11 mouse cellular contexts compared by ENCODE assay signal in the genomic region with DNA sequence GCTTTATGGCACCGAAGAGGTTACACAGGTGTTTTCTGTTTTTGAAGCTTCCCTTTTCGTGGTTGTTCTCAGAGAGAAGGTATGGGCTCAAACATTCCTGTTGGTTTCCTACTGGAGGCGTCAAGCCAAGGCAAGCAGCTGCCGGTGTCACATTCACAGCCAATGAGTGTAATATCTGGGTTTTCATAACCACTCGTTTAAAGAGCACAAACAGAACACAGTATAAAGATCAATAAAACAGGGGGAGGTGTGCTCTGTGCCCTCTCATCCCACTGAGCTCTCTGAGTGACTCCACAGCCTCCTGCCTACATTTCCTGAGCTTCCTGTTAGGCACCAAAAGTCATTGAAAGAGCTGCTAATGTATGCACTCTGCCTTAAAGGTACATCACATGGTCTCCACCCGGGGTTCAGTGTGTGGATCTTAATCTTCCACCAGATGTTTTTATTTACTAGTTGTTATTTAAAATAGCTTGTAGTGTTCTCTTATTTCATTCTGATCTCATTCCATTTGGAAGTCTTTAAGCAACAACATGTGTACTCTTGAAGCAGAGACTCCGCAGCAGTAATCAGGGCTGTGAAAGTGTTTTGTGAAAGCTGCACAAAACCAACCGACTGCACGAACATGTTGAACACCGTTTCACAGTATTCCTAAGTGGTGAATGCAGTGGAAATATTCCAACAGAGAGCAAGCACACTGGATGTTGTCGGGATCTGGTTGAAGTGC.
DNase-seq lines count a peak whose midpoint lies in the region; ATAC-seq and TF ChIP-seq lines count a peak whose summit lies in the region.
"Had no signal": no experiment of that assay in that cellular context is flagged by ENCODE, and none has a peak within 500 bp of the region (broad histone marks: within the 10 kb centered on the region; RNA-seq: fewer than 3 reads in every experiment).

No protein-coding gene starts in this region.

- ATAC-seq in lung, embryonic 14.5 days (ENCODE audit: insufficient read depth) = no peak
- no peak for ATAC-seq in limb, embryonic 15.5 days (ENCODE audit: insufficient number of reproducible peaks, low FRiP score, low TSS enrichment, low read depth)

- H3K36me3 ChIP-seq in lung, embryonic 14.5 days (ENCODE audit: insufficient read depth) = no peaks in the 10 kb centered on the region
- no peaks in the 10 kb centered on the region for H3K36me3 ChIP-seq in embryonic facial prominence, embryonic 10.5 days (replicated peaks)
- no peaks in the 10 kb centered on the region for H3K36me3 ChIP-seq in limb, embryonic 15.5 days

- intact Hi-C loops in gastrocnemius, postnatal 14 days (cut with DNase I; ENCODE audit: low total_unique reads) = no loop called here

- H3K4me3 ChIP-seq in lung, embryonic 14.5 days (ENCODE audit: low read depth, low read length) = no peak overlapping the region
- H3K4me3 ChIP-seq in embryonic facial prominence, embryonic 10.5 days = no peak overlapping the region
- no peak overlapping the region for H3K4me3 ChIP-seq in limb, embryonic 15.5 days

- no peaks in the 10 kb centered on the region for H3K9me3 ChIP-seq in lung, embryonic 14.5 days (ENCODE audit: low read depth, low read length)
- H3K9me3 ChIP-seq in embryonic facial prominence, embryonic 10.5 days = no peaks in the 10 kb centered on the region
- no peaks in the 10 kb centered on the region for H3K9me3 ChIP-seq in limb, embryonic 15.5 days

- no peak overlapping the region for H3K4me2 ChIP-seq in lung, embryonic 14.5 days
- H3K4me2 ChIP-seq in limb, embryonic 15.5 days = peak overlapping the region; percentile 30

- peak; percentile 7 for DNase-seq in lung, embryonic 14.5 days
- DNase-seq in lung, postnatal 25 days (ENCODE audit: low spot score) = no peak
- DNase-seq in embryonic facial prominence, embryonic 10.5 days (ENCODE audit: low spot score) = peak; percentile 47
- peak; percentile 52 for DNase-seq in forelimb bud, embryonic 11.5 days (ENCODE audit: low read depth, low spot score)
- DNase-seq in gastrocnemius, postnatal 14 days = no peak
- DNase-seq in spleen, adult 18-20 months = no peak
- no peak for DNase-seq in thymus, postnatal 36 days
- DNase-seq: adrenal gland, postnatal 10 days; lung, postnatal 4 days; thymus, postnatal 4 days had no signal

- TF ChIP-seq CTCF in lung, embryonic 14.5 days (IDR thresholded peaks at IDR 0.05; ENCODE audit: low read depth) = no peak

- WGBS in lung, embryonic 14.5 days = 38% methylated on average over 11 of the region's 11 CpGs
- WGBS in embryonic facial prominence, embryonic 10.5 days = 32% methylated on average over 11 of the region's 11 CpGs
- WGBS in limb, embryonic 15.5 days = 9% methylated on average over 11 of the region's 11 CpGs

- H3K27ac ChIP-seq in lung, embryonic 14.5 days (ENCODE audit: low read depth) = no peak overlapping the region
- peak overlapping the region; percentile 75 for H3K27ac ChIP-seq in embryonic facial prominence, embryonic 10.5 days (replicated peaks)
- peak overlapping the region; percentile 54 for H3K27ac ChIP-seq in limb, embryonic 15.5 days

- no peaks in the 10 kb centered on the region for H3K4me1 ChIP-seq in lung, embryonic 14.5 days (ENCODE audit: insufficient read depth)
- peaks cover 23% of the 10 kb centered on the region for H3K4me1 ChIP-seq in embryonic facial prominence, embryonic 10.5 days
- peaks cover 13% of the 10 kb centered on the region for H3K4me1 ChIP-seq in limb, embryonic 15.5 days

- no peaks in the 10 kb centered on the region for H3K27me3 ChIP-seq in lung, embryonic 14.5 days (ENCODE audit: insufficient read depth, low read length)
- no peaks in the 10 kb centered on the region for H3K27me3 ChIP-seq in embryonic facial prominence, embryonic 10.5 days (replicated peaks; ENCODE audit: low read depth, poor library complexity, severe bottlenecking)
- H3K27me3 ChIP-seq in limb, embryonic 15.5 days = no peaks in the 10 kb centered on the region

- H3K9ac ChIP-seq in lung, embryonic 14.5 days = no peak overlapping the region
- H3K9ac ChIP-seq in limb, embryonic 15.5 days = no peak overlapping the region

Comparison
In these comparisons a context has a peak if more than half of its experiments do, and no peak if none do; other contexts are left out.
1. DNase-seq: peak in lung, embryonic 14.5 days (single experiment), embryonic facial prominence, embryonic 10.5 days (single experiment) and forelimb bud, embryonic 11.5 days (single experiment); none in lung, postnatal 25 days (single experiment), gastrocnemius, postnatal 14 days (single experiment), spleen, adult 18-20 months (0 of 2) and thymus, postnatal 36 days (0 of 2).